Mouse (Mus musculus): Measurements from ENCODE around the gene Hpse2. TPM values are rescaled to one million over a fixed set of nuclear protein-coding genes. Genes with fewer than 3 reads are reported as not detected.

The Hpse2 gene
- polyA plus RNA-seq, 1 experiment: not detected

GRCm38 (mm10) chr19:42904240-42904639 lies 483.9 kb downstream of the Hpse2 start:
- no peak overlapping the region for H3K4me3 ChIP-seq (replicated peaks)
- H3K9me3 ChIP-seq (ENCODE audit: control insufficient read depth, low read length): no peaks in the 10 kb centered on the region
- H3K27me3 ChIP-seq (ENCODE audit: control insufficient read depth): no peaks in the 10 kb centered on the region
- H3K36me3 ChIP-seq (ENCODE audit: control insufficient read depth): no peaks in the 10 kb centered on the region
- no peak for TF ChIP-seq GATA1 (IDR thresholded peaks at IDR 0.05; ENCODE audit: low read length)
- TF ChIP-seq TAL1 (IDR thresholded peaks at IDR 0.05; ENCODE audit: low read length): no peak
- H3K4me1 ChIP-seq (ENCODE audit: control insufficient read depth): no peaks in the 10 kb centered on the region

DNA sequence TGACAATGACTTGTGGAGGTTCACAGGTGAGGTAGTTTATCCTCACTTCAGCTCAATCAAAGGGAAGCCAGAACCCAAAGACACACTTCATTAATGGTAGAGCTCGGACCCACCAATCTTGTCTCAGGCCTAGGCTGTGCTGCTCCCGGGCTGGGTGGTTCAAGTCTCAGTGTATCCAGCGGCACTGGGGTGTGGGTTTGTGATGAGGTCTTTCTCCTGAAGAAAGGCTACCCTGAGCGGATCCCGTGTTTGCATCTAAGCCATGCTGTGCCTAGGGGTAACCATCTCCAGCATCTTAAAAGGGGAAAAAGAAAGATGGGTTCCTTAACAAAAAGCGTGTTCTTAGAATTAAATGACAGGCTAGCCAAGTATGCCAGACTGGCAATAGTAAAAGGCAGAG lies 484.3 kb downstream of the Hpse2 start:
- Histone ChIP-seq H3K36me3 (ENCODE audit: control insufficient read depth) (no peaks in the 10 kb centered on the region), H3K27me3 (ENCODE audit: control insufficient read depth) (no peaks in the 10 kb centered on the region), H3K4me1 (ENCODE audit: control insufficient read depth) (no peaks in the 10 kb centered on the region), H3K9me3 (ENCODE audit: control insufficient read depth, low read length) (no peaks in the 10 kb centered on the region), H3K4me3 (replicated peaks) (no peak overlapping the region)
- no peak for TF ChIP-seq GATA1 (IDR thresholded peaks at IDR 0.05; ENCODE audit: low read length)
- no peak for TF ChIP-seq TAL1 (IDR thresholded peaks at IDR 0.05; ENCODE audit: low read length)

DNA sequence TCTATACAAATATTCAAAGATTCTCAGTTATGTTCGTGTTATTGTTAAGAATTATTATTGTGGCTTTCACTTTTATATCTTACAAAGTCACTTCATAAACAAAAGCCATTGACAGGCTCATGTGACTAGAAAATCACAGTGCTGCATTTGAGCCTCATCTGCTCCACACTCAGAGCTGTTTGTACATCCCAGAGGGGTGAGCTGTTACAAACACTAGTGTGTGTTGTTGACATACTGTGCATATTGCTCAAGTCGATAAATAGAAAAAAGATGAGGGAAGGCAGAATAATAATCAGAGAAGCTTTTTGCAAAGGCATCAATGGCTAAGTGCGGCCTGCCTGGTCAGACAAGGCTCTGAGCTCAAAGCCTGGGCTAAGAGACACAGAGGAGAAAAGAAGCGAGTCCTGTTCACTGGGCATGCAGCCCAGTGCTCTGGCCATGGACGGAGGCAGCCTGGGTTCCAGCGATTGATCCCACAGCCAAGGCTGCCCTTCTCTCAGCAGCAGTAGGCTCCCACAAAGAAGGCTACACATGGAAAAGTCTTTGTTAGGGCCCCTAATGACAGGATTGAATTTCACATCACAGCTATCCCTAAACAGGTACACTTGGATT lies 485.6 kb downstream of the Hpse2 start:
- Histone ChIP-seq H3K9me3 (ENCODE audit: control insufficient read depth, low read length) (no peaks in the 10 kb centered on the region), H3K4me1 (ENCODE audit: control insufficient read depth) (no peaks in the 10 kb centered on the region), H3K27me3 (ENCODE audit: control insufficient read depth) (no peaks in the 10 kb centered on the region), H3K36me3 (ENCODE audit: control insufficient read depth) (no peaks in the 10 kb centered on the region), H3K4me3 (replicated peaks) (no peak overlapping the region)
- TF ChIP-seq TAL1 (IDR thresholded peaks at IDR 0.05; ENCODE audit: low read length) (no peak), GATA1 (IDR thresholded peaks at IDR 0.05; ENCODE audit: low read length) (no peak)

- H3K36me3 ChIP-seq (ENCODE audit: control insufficient read depth): no peaks in the 10 kb centered on the region
- H3K9me3 ChIP-seq (ENCODE audit: control insufficient read depth, low read length): no peaks in the 10 kb centered on the region
- no peaks in the 10 kb centered on the region for H3K4me1 ChIP-seq (ENCODE audit: control insufficient read depth)
- TF ChIP-seq TAL1 (IDR thresholded peaks at IDR 0.05; ENCODE audit: low read length) (no peak), GATA1 (IDR thresholded peaks at IDR 0.05; ENCODE audit: low read length) (no peak)
- no peaks in the 10 kb centered on the region for H3K27me3 ChIP-seq (ENCODE audit: control insufficient read depth)
- H3K4me3 ChIP-seq (replicated peaks): no peak overlapping the region
These were observed 496.6 kb downstream of the Hpse2 start for GRCm38 (mm10) chr19:42891599-42891998.

DNA sequence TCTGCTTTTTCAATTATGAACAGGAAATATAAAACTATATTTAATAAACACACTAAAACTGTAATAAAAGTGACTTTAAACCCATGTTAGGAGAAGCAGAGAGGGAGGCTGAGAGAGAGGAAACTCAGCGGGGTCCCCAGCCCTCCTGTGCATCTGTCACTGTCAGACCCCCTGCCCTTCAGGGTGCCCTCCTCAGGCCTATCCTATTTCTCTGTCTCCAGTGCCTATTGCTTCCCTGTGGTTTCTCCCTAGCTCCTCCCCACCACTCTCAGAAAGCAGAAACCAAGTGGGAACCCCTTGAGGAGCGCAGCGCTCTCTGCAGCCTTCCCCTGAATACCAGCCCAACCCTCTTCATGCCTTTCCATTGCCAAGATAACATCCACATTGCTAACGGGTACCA lies 510.5 kb downstream of the Hpse2 start:
- no peak for TF ChIP-seq TAL1 (IDR thresholded peaks at IDR 0.05; ENCODE audit: low read length)
- TF ChIP-seq GATA1 (IDR thresholded peaks at IDR 0.05; ENCODE audit: low read length): no peak
- no peak overlapping the region for H3K4me3 ChIP-seq (replicated peaks)
- H3K4me1 ChIP-seq (ENCODE audit: control insufficient read depth): no peaks in the 10 kb centered on the region
- no peaks in the 10 kb centered on the region for H3K27me3 ChIP-seq (ENCODE audit: control insufficient read depth)
- no peaks in the 10 kb centered on the region for H3K36me3 ChIP-seq (ENCODE audit: control insufficient read depth)
- H3K9me3 ChIP-seq (ENCODE audit: control insufficient read depth, low read length): no peaks in the 10 kb centered on the region

DNA sequence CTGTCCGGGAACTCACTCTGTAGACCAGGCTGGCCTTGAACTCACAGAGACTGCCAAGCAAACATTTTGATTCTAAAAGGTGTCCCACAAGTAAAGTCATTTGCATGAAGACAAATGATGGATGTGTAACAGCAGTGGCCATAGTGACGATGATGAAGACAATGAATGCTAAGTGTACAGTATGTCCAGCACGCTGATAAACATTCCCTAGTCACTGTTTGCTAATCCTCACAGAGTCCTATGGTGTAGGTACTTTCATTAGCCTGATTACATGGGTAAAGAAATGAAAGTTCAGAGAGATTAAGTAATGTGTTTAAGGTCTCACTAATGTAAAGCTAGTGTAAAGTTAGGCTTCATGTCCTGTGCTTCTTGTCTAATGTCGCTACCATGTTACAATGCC lies 511.6 kb downstream of the Hpse2 start:
- TF ChIP-seq TAL1 (IDR thresholded peaks at IDR 0.05; ENCODE audit: low read length) (no peak), GATA1 (IDR thresholded peaks at IDR 0.05; ENCODE audit: low read length) (no peak)
- no peaks in the 10 kb centered on the region for H3K4me1 ChIP-seq (ENCODE audit: control insufficient read depth)
- no peaks in the 10 kb centered on the region for H3K36me3 ChIP-seq (ENCODE audit: control insufficient read depth)
- no peaks in the 10 kb centered on the region for H3K9me3 ChIP-seq (ENCODE audit: control insufficient read depth, low read length)
- no peak overlapping the region for H3K4me3 ChIP-seq (replicated peaks)
- H3K27me3 ChIP-seq (ENCODE audit: control insufficient read depth): no peaks in the 10 kb centered on the region

- Histone ChIP-seq H3K9me3 (ENCODE audit: control insufficient read depth, low read length) (no peaks in the 10 kb centered on the region), H3K27me3 (ENCODE audit: control insufficient read depth) (no peaks in the 10 kb centered on the region), H3K36me3 (ENCODE audit: control insufficient read depth) (no peaks in the 10 kb centered on the region), H3K4me3 (replicated peaks) (no peak overlapping the region), H3K4me1 (ENCODE audit: control insufficient read depth) (no peaks in the 10 kb centered on the region)
- no peak for TF ChIP-seq TAL1 (IDR thresholded peaks at IDR 0.05; ENCODE audit: low read length)
These were observed 518.3 kb downstream of the Hpse2 start for GRCm38 (mm10) chr19:42869663-42870530.

DNA sequence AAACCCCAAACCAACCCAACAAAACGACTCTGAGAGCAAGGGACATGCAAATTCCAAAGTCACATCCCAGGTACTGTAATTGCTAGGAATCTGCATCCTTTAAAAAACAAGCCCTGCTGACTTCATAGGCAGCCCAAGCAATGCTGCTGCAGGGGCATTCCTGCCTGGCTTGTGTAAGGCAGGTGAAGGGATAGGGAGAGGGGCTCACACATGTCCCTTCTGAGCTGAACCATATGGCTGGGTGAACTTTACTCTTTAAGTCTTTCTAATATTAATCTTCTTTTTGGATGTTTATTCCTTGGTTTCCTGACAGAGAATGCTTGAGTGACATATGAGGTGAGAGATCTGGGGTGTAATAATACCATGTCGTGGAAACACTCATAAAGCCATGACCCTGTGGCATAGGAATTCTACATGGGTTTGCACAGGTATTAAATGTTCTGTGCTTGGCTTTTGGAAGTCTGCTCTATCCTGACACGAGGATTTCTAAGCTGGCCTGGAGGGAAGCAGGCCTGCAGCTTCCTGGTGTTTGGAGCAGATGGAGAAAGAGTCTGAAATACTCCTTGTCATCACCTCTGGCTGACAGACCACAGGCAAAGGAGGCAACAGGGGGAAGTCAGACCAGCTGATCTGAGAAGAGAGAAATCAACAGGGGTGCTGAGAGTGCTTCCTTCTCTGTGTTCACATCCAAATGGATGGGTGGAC lies 519.0 kb downstream of the Hpse2 start:
- Histone ChIP-seq H3K36me3 (ENCODE audit: control insufficient read depth) (no peaks in the 10 kb centered on the region), H3K4me1 (ENCODE audit: control insufficient read depth) (no peaks in the 10 kb centered on the region), H3K4me3 (replicated peaks) (no peak overlapping the region), H3K9me3 (ENCODE audit: control insufficient read depth, low read length) (no peaks in the 10 kb centered on the region), H3K27me3 (ENCODE audit: control insufficient read depth) (no peaks in the 10 kb centered on the region)
- TF ChIP-seq GATA1 (IDR thresholded peaks at IDR 0.05; ENCODE audit: low read length): no peak

DNA sequence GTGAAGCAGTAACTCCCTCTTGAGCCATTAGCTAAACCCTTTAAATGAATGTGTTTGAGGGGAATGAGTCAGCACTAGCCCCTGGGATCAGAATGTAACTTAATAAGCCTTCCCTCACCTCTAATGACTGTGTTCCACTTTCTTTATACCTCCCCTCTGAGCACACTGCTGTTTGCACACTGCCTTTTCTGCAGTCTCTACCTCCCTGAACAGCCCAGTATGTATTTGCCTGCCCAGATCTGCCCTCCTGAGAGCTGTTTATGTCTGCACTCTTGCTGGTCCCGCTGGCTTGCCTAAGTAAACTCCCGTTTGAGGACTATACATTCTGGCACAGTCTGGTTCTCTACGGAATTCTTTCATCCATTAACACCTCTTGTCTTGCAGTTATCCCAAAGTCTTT lies 525.1 kb downstream of the Hpse2 start:
- Histone ChIP-seq H3K27me3 (ENCODE audit: control insufficient read depth) (no peaks in the 10 kb centered on the region), H3K4me1 (ENCODE audit: control insufficient read depth) (no peaks in the 10 kb centered on the region), H3K4me3 (replicated peaks) (no peak overlapping the region), H3K36me3 (ENCODE audit: control insufficient read depth) (no peaks in the 10 kb centered on the region), H3K9me3 (ENCODE audit: control insufficient read depth, low read length) (no peaks in the 10 kb centered on the region)
- TF ChIP-seq GATA1 (IDR thresholded peaks at IDR 0.05; ENCODE audit: low read length) (no peak), TAL1 (IDR thresholded peaks at IDR 0.05; ENCODE audit: low read length) (no peak)
